Mouse (Mus musculus) kidney, postnatal 25 days (tissue): ENCODE data around the gene Lrmda.
A peak's percentile ranks its signal among the peaks of the same experiment; 100 is the strongest.

ENCODE experiments used
- DNase-seq, 2 experiments: peaks; one replicate each; pipeline ENCODE4 v3.0.0; 2021; ENCODE audit warnings: mixed read lengths in 2 of 2

The Lrmda gene

DNA sequence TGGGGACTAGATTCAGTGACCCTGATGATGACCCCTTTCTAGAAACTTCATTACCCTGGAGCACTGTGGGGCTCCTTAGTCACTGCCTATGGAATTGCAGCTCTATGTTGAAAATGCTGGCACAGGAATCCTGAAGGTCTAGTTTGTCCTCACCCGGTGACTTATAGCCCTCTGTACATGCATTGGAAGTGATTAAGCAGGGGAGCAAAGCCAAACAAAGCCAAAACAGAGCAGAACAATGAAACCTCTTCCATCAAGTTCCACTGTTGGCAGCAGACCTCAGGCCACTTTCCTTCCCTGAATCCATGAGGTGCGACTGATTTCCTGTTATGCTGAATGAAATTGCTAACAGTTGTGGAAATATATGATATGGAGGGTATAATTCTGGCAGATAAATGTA lies 578.0 kb downstream of the Lrmda start:
- no peak for DNase-seq

DNA sequence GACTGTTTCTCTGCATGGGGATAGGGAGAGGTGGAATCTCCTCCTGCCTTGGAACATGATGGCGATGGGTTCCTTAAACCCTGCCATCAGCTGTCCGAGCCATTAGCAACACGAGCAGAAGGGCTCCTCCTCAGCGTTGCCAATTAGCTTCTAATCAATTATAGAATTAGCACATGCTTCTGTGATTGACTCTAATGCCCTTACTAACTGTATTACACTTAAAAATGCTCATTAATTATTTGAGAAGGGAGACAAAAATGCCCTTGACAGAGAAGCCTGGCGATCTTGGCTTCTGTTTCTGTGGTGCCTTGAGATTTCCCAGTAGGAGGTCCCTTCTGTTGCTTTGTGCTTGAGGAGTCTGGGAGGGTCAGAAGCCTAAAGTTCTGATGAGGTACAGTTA lies 579.1 kb downstream of the Lrmda start:
- no peak for DNase-seq

DNA sequence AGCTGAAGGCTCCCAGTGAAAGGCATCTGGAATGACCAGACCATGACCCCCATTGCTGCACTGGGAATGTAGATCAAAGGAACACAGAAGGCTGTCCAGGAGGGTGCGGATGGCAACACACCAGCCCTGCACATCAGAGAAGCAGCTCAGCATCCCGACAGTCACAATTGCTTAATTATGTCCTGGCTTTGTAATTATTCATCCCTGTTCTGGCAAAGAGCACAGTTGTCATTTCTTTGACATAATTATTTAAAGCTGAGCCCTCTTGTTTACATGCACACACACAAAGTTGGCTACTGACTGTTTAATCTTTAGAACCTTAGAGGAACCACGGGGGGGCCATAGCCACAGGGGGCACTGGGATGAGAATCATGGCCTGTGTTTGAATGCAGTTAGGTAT lies 580.7 kb downstream of the Lrmda start:
- DNase-seq, result no peak

DNA sequence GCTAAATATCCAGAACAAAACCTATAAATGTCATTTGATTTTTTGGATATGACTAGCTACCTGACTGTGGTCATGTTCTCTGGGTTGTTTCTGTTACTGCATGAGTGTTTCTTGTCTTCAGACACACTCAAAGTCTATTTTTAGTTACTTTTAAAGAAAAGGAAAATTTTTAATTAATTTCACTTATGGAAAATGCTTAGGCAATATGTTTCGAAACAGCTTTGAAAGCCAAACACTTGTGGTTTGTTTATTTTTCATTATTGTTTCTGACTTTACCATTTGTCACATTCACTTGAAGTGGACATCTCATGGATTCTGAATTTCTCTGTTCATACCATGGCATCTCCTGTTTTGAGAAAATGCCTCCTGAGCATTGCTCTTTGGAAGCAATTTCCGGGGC lies 582.8 kb downstream of the Lrmda start:
- DNase-seq, result no peak

DNA sequence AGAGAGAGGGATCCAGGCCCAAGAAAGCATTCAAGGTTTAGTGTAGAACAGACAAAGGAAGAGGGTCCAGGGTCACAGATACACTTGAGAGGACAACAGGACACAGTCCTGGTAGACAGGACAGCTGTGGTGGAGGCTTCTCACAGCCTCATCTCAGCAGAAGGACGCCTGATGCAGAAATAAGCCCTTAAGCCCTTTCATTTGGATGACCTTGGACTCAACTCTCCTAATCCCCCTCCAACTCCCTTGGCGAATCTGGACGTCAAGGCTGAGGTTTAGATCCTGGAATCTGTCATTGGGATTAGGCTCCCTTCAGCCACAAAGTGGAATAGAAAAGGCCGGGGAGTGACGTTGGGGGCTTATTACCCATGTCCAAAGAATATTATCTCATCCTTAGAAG lies 589.1 kb downstream of the Lrmda start:
- no peak for DNase-seq

DNA sequence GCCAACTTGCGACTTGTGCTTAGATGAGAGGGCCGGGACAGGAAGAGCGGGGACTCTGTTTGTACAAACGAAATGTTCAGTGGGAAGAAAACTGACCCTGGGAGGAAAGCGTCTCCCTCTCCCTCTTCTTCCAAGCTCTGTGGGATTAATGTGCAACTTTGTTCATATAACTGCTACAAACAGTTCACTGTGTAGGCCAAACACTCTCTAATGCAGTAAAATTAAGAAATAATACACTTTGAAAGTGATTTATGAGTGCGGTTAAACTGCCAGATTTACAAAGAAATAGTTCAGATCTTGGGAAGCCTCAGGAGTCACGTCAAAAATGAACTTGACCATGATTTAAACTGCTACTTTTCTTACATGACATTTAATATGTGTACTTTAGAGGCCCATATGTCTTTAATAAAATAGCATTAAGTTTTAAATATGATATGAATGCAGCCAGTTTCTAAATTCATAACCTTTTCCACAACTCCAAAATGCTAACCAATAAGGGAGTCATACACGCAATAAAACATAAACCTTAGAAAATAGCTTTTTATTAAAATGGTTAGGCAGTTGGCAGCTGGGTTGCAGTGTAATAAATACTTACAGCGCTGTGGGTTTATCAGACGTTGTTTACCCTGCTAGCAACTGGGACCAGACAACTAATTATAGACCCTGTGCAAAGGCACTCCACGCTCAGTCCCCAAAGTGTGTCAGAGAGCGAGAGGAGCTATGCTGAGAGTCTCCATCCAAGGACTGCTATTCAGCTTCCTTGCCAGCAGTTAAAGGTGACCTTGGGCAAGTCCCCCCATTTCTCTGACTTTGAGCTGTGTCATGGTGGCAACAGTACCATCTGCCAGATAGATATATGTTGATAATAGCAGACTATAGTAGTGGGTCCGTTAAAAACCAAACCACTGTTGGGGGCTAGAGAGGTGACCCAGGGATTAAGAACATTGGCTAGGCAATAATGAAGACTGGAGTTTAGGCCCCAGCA lies 590.0 kb downstream of the Lrmda start:
- DNase-seq, result peak in 1 of 2 experiments; percentile 20

DNA sequence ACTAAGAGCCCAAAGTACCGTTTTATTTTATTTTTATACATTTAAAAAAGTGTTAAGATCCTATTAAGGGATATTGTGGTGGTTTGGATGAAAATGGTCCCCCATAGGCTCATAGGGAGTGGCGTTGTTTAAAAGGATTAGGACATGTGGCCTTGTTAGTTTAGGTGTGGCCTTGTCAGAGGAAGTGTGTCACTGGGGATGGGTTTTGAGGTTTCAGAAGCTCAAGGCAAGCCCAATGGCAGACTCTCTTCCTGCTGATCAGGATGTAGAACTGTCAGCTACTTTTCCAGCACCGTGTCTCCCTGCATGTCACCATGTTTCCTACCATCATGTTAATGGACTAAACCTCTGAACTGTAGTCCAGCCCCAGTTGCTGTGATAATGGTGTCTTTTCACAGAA lies 591.5 kb downstream of the Lrmda start:
- no peak for DNase-seq

DNA sequence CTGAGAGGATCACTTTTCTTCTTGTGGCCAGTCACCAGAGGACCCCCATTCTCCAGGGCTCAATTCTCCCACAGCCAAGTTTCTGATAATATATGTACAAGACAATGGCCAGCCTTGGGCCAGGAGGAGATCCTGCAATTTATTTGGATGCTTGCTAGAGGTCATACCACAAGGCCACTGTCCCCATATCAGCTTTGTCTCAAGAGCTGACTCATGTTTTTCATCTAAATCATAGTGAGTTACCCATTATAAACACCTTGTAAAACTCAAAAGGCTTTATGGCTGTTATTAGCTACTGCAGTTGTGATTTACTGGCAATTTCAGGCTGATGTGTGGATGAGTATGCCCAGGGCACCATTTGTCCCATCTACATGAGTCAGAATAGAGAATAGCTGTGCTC lies 600.7 kb downstream of the Lrmda start:
- no peak for DNase-seq

DNA sequence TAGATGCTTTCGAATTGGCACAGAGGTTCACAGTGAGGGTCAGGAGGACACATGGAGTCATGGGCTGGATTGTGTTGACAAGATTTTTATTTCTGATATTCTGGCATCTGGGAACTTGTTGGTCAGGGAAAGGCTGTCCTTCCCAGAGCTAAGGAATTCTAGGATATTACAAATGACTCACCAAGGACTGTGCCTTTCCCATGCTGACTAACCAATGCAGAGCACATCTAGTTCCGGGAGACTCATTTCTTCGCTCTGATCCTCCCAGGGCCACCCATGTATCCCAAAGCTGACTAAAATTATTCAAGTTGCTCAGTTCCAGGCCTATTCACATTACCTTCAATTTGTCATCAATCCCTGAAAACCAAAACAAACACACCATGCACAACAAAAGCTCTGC lies 602.4 kb downstream of the Lrmda start:
- no peak for DNase-seq

DNA sequence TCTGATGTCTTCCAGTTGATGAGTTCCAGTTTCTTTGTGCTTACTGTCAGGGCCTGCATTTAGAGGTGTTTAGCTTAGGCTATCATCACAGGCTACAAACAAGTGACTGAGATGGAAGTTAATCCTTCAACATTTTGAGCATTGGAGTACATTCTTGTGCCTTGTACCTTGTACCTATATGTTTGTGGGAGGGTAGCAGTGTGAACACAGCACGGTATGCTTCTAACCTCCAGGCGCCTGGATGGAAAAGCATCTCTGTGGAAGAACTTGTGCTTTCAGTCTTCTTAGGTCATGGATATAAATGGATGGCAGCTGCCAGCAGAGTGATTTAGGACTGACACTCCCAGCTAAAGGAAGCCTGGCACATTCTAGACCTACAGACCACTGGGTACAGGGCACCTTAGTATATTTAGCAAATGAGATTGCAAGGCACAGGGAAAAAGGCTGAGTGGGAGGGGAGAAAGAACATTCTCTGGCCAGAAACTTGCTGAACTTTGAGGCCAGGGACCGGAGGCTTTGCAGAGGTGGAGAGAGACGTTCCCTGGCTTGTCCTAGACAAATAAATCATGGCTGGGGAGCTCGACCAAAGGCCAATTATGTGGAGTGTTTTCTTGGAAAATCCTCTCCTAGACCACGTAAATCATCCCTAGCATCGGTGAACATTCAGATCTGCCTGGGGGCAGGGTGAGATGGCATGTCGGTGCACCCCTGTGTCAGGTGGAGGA lies 607.8 kb downstream of the Lrmda start:
- peak; percentile 72 to 93 for DNase-seq

DNA sequence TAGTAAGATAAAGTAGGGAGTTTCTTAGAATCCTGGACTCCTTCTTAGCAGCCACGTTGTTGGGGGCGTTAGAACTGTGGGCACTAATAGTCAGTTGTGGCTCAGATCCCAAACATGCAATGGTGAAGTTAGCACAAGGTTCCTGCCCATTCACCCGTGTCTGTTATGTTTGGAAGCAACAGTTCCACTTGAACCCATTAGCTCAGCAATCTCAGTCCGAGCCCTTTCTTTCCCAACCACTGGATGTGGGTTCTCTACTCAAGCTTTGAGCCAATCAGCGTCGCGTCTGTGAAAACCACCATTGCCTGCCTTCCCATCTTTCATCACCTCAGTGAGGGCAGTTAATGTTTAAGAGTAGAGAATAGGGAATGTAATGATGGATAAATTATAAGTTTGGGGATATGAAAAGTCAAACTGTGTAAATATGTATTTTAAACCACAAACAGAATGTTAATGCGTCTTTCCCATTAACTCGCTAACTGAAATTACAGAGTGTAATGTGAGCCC lies 610.9 kb downstream of the Lrmda start:
- DNase-seq, result peak; percentile 79 to 92

DNA sequence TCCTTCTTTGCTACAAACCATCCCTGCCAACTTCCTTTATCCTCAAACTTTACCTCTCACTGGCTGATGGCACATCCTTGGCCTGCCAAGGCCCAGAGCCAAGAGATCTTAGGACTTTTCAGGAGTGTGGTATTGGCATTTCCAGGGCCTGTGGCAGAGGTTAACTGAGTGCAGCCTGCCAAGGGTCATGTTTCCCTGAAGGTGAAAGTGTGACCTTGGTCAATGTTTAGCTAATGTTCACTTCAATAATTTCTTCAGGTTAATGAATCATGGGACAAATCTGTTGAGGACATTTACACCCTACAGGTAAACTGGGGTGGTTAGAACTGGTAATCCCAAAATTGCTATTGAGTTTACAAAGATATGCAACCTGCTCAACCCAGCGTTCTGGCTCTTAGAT lies 614.1 kb downstream of the Lrmda start:
- peak; percentile 86 to 94 for DNase-seq

DNA sequence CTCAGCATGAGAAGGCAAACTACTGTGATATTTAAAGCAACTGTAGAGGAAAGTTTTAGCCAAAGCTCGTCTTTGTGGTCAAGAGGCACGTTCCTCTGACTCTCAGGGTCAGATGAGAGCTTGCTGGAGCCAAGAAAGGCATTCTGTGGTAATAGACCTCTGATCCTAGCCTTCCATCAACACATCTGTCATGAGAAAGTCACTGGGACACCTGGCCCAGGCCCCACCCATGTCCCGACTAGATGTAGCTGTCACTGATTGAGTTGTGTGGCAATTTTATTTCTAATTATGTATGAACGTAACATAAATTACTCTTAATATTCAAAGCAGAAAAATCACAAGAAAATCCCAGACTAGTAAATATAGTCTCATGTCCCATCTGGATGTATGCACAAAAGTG lies 624.0 kb downstream of the Lrmda start:
- DNase-seq, result no peak

DNA sequence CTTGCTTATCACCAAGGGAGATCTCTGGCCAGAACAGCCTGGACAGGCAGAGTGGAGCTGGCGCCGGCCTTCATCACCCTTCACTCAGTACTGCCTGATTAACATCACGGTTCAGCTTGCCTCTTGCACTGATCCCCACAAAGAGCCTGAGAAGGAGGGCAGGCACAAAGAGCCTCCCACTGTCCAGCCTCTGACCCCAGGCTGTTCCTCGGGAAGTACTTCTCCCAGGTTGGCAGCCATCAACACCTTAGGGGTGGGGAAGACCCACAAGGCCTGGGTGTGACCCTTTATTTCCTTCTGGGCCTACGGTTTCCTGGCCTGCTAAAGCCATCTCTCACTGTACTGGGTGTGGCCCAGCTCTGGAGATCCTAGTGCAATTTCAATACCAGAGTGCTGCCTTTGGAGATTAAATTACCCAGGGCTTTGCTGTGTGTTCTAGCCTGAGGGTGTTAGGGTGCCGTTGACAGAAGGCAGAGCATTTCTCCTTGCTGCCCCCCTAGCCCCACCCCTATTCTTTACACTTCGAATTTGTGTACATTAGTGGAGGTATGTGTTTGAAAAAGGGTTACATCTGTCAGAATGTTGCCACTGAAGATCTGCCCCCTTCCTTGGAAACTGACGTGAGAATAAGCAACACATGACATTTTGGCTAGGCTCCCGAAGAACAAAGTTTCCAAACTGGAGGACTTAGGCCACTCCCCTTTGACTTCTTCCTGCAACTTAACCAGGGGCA lies 628.5 kb downstream of the Lrmda start:
- DNase-seq, result peak; percentile 74

DNA sequence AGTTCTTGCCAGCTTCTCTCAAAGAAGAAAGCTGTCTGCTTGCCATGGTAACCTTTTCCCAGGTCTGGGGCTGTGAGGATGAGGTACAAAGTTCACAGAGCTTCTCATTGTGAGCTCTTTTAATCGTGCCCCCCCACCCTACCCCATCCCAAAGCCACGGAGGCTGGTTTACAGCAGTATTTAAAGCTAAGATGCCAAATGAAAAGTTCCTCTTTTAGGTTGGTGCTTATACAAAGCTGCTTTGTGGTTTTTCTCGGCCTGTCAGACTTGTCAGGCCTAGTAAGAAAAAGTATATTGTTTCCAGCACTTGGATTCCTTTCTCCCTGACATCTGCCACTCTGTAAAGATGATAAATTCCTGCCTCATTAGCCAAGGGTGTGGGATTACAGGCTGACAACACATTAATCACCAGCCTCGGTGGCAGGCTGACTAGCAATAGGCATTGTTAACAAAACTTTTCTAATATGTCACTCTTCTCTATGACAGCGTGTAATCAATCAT lies 629.9 kb downstream of the Lrmda start:
- peak; percentile 42 to 75 for DNase-seq

DNA sequence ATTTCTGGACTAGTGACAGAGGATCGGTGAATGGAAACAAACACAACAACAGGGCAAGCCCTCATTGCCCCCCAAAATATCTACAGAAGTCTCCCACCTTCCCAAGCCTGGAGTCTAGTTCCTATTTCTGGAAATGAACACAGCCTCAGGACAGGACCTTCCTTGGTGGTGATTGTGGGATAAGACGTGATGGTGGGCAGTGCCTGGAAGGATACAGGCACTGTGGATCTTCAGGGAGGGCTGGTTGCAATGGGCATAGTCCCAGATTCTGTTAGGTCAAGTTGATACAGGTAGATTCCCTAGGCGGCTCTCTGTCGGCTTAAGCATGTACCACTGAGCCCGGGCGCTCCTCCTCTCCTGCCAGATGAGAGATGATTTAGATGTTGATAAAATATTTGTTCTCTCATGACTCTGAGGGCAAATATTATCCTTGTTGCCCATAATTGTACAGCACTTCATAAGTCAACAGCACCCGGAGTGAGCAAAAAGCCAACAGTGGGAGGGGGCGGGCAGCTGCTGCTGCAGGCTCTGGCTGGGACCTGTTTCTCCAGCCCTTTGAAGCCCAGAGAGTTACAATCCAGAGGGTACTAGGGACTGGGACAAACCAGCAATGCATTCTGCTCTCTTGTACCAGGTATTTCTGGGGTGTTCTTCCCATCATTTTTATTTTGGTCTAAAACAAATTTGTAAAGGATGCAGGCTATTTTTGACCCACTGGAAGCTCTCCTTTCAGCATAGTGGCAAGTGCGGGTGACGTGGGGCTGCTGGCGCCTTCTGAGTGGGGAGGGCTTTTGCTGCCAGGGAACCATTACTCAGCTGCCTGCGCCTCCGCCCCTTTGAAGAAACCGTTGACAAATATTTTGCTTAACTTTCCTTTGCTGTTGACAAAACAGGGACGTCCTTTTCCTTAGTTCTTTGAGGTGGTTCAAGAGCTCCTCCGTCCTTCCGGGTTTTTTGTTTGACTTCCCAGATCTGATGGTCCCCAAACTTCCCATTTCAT lies 630.8 kb downstream of the Lrmda start:
- DNase-seq, result peak; percentile 44 to 70

DNA sequence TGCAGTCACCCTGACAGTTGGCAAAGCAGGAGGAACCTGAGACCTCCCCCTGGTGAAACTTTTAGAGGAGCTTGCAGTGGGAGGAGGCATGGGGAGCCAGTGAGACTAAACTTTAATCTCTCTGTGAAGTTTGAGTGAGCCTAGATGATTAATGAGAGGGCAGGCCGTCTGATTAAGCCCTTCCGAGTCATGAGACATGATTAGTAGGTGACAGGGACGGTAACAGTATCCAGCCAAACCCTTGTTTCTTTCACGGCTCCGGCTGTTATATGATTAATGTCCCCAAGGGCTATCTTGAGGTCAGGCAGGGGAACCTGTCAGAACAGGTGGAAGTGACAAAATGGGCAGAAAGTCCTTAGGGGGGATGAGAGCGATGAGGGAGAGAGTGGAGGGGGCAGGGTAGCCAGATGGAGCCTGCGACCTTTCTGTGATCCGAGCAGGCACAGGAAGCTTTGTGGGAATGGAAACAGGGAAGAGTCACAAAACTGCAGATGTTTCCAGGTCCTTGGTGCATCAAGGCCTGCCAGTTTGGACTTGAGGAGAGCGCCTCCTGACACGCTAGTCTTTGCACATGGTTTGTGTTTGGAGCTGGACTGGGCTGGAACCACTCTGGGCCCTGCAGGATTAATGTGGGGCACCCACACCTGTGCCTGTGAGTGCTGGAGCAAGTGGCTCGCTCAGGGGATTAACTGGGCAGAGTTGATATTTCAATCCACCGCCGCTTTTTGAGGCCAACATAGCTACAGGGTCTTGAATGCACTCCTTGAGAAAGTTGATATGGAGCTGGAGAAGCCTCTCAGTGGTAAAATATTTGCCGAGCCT lies 631.8 kb downstream of the Lrmda start:
- DNase-seq, result peak; percentile 49 to 74

DNA sequence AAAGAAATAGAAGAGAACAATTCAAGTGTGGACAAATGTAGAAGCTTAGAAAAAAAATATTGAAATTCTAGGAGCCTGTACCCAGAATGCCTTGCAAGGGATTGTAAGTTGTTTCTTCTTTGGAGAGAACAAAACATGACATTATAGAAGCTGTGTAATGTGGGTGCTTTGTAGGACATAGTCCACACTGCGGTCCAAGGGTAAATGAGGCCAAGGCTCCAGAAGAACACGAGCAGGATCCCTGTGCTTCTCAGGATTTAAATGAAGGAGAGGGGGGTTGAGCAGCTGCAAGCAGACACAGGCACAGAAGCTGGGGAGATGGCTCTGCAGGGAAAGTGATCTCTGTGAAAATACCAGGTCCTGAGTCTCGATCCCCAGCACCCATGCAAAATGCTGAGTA lies 643.0 kb downstream of the Lrmda start:
- DNase-seq, result peak; percentile 31 to 67

DNA sequence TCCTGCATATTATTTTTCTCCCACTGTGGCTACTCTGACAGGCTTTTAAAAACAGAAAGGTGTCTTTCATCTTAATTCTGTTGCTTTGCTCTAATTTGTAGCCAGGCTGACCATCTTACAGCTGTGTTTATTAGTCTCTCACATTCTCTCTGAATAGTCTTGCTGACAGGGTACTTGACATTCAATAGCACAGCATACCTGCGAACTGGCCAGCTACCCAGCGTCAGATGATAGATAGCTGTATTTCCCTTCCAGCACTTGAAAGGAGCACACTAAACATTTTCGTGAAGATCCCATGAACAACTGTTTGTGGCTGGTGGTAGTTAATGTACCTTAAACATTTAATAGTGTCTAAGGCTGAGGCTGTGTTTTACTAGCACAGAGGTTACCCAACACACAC lies 646.9 kb downstream of the Lrmda start:
- no peak for DNase-seq

DNA sequence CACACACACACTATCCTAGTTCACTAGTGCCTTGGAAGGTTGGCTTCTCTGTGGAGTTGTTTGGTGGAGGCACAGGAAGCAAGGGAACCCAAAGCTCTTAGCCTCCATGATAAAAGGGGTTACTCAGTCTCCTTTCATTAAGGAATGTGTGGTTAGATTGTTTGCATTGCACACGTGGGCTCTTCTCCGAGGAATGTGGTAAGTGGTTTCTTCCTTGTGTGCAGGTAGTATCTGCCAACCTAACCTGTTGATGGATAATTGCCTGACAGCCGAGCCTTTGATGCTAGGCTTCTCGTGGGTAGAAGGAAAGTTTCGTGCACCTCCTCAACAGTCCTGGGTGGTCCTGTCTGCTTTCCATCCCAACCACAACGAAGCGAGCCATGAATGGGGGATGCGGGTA lies 648.8 kb downstream of the Lrmda start:
- no peak for DNase-seq

DNA sequence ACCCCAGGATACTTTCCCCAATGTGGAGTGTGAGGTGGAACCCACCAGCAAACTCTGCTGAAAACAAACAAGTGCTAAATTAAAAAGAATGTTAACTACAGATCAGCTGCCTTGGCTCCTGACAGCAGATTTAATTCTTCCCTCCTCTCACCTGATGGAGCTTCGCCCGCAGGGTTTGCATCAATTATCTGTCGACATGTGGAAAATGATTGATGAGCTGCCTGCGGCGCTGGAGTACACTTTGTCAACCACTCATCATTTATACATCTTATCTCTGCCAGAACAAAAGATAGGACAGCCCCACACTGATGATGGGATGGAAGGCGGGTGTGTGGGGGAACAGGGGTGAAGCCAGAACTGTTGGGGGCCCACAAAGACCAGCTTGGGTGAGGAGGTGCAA lies 649.2 kb downstream of the Lrmda start:
- DNase-seq, result no peak
